Comparison of ENCODE assay signal across 35 mouse cellular contexts in genomic region chr11:3679771-3680170, GRCm38 (mm10).
"Had no signal": no experiment of that assay in that cellular context is flagged by ENCODE, and none has a peak within 500 bp of the region (broad histone marks: within the 10 kb centered on the region; RNA-seq: fewer than 3 reads in every experiment).

No protein-coding gene starts in this region.

- H3K4me3 ChIP-seq: heart, embryonic 10.5 days; heart, embryonic 12.5 days; heart, embryonic 13.5 days; heart, embryonic 15.5 days; hindbrain, embryonic 10.5 days; hindbrain, embryonic 12.5 days; hindbrain, embryonic 13.5 days; hindbrain, embryonic 15.5 days; intestine, embryonic 15.5 days; kidney, embryonic 15.5 days; layer of hippocampus, adult 2 months had no signal

- ATAC-seq: hindbrain, embryonic 16.5 days; hindbrain, postnatal 0 days; inflammation-experienced regulatory T-cells, adult 6 months; intestine, embryonic 15.5 days; intestine, embryonic 16.5 days; intestine, postnatal 0 days had no signal

- H3K4me2 ChIP-seq: heart, embryonic 11.5 days; heart, embryonic 12.5 days; heart, embryonic 13.5 days; heart, embryonic 15.5 days; hindbrain, embryonic 12.5 days; hindbrain, embryonic 13.5 days; hindbrain, embryonic 14.5 days; hindbrain, embryonic 15.5 days; intestine, embryonic 15.5 days; kidney, embryonic 15.5 days had no signal

- H3K27ac ChIP-seq: heart, embryonic 10.5 days; heart, embryonic 13.5 days; heart, embryonic 15.5 days; hindbrain, embryonic 10.5 days; hindbrain, embryonic 12.5 days; hindbrain, embryonic 13.5 days; hindbrain, embryonic 14.5 days; hindbrain, embryonic 15.5 days; hindbrain, postnatal 0 days; intestine, embryonic 15.5 days; kidney, embryonic 15.5 days; kidney, postnatal 0 days; layer of hippocampus, adult 2 months had no signal

- H3K4me1 ChIP-seq: heart, embryonic 10.5 days; heart, embryonic 12.5 days; heart, embryonic 13.5 days; heart, embryonic 15.5 days; hindbrain, embryonic 10.5 days; hindbrain, embryonic 12.5 days; hindbrain, embryonic 13.5 days; hindbrain, embryonic 15.5 days; intestine, embryonic 15.5 days; kidney, embryonic 15.5 days had no signal

- H3K9ac ChIP-seq: heart, embryonic 12.5 days; heart, embryonic 13.5 days; heart, embryonic 15.5 days; hindbrain, embryonic 12.5 days; hindbrain, embryonic 13.5 days; hindbrain, embryonic 14.5 days; hindbrain, embryonic 15.5 days; intestine, embryonic 15.5 days; kidney, embryonic 15.5 days had no signal

- H3K27me3 ChIP-seq: heart, embryonic 12.5 days; heart, embryonic 13.5 days; heart, embryonic 15.5 days; hindbrain, embryonic 12.5 days; hindbrain, embryonic 13.5 days; hindbrain, embryonic 15.5 days; intestine, embryonic 15.5 days; kidney, embryonic 15.5 days had no signal

- DNase-seq: heart, postnatal 10 days; heart, postnatal 14 days; heart, postnatal 36 days; heart, postnatal 4 days; kidney, adult 11 months; kidney, adult 18-20 months; kidney, adult 2 months; kidney, adult 8-10 months; kidney, adult 9 months; kidney, postnatal 10 days; kidney, postnatal 14 days; kidney, postnatal 25 days; kidney, postnatal 36 days; kidney, postnatal 4 days; layer of hippocampus, adult 9-11 months; layer of hippocampus, postnatal 36 days had no signal

- H3K9me3 ChIP-seq: heart, embryonic 10.5 days; heart, embryonic 12.5 days; heart, embryonic 13.5 days; heart, embryonic 15.5 days; hindbrain, embryonic 10.5 days; hindbrain, embryonic 12.5 days; hindbrain, embryonic 13.5 days; hindbrain, embryonic 15.5 days; intestine, embryonic 15.5 days; kidney, embryonic 15.5 days had no signal
